Mouse (Mus musculus) forebrain, embryonic 11.5 days (tissue): ENCODE measurements around the gene Plpp7. TPM values are rescaled to one million over a fixed set of nuclear protein-coding genes. Genes with fewer than 3 reads are reported as not detected.

Experiments
- ATAC-seq: fragments of 200-750 bp; cut with Nextera tagmentation; replicated peaks from 2 replicates; pipeline ENCODE4 v1.8.0; 2017; ENCODE audit warnings: moderate TSS enrichment; ENCODE audit not compliant: low FRiP score
- DNase-seq: peaks from one replicate; pipeline ENCODE4 v3.0.0-alpha.2; 2017; ENCODE audit warnings: low spot score
- H3K27ac ChIP-seq: fragments of 300-500 bp; sonication (generic); 2 replicates; pipeline ENCODE4 v1.5.1; 2014; ENCODE audit warnings: low read depth, low read length
- H3K27me3 ChIP-seq: fragments of 300-500 bp; sonication (generic); 2 replicates; pipeline ENCODE4 v1.6.1; 2014; ENCODE audit warnings: mild to moderate bottlenecking, low read length, mixed read lengths; ENCODE audit not compliant: control insufficient read depth, insufficient read depth
- H3K36me3 ChIP-seq: fragments of 300-500 bp; sonication (generic); 2 replicates; pipeline ENCODE4 v1.6.1; 2014; ENCODE audit warnings: mild to moderate bottlenecking, low read length, moderate library complexity, mixed read lengths; ENCODE audit not compliant: control insufficient read depth, insufficient read depth
- H3K4me1 ChIP-seq: fragments of 300-500 bp; sonication (generic); replicated peaks from 2 replicates; pipeline ENCODE4 v1.6.1; 2014; ENCODE audit warnings: low read length, mixed read lengths; ENCODE audit not compliant: control insufficient read depth, insufficient read depth
- H3K4me2 ChIP-seq: fragments of 300-500 bp; sonication (generic); 2 replicates; pipeline ENCODE4 v1.6.1; 2014; ENCODE audit warnings: low read depth, mild to moderate bottlenecking, low read length, moderate library complexity, mixed read lengths; ENCODE audit not compliant: severe bottlenecking
- H3K4me3 ChIP-seq: fragments of 300-500 bp; sonication (generic); 2 replicates; pipeline ENCODE4 v1.5.1; 2014; ENCODE audit warnings: low read depth, low read length
- H3K9ac ChIP-seq: fragments of 300-500 bp; sonication (generic); 2 replicates; pipeline ENCODE4 v1.6.1; 2014; ENCODE audit warnings: low read length
- H3K9me3 ChIP-seq: fragments of 300-500 bp; sonication (generic); 2 replicates; pipeline ENCODE4 v1.6.1; 2016; ENCODE audit warnings: low read length, mixed read lengths; ENCODE audit not compliant: control insufficient read depth
- WGBS: fragments of 180-500 bp; shearing (Covaris S2); extraction: QIAGEN DNeasy Blood & Tissue Kit; methylation state at CpG from one replicate; pipeline ENCODE4 v1.1.7; 2014; 5-methylcytosine and 5-hydroxymethylcytosine counted together
- polyA plus RNA-seq: library from polyadenylated mRNA; unstranded; fragments of >200 nt; fragmentation: Nextera tagmentation; extraction: Ambion mirVana; gene quantifications from 2 replicates; pipeline ENCODE4 v1.2.1, GENCODE M21; 2014

Plpp7 gene
- polyA plus RNA-seq, 1 experiment from 2014 or later, result 5.7 TPM

DNA sequence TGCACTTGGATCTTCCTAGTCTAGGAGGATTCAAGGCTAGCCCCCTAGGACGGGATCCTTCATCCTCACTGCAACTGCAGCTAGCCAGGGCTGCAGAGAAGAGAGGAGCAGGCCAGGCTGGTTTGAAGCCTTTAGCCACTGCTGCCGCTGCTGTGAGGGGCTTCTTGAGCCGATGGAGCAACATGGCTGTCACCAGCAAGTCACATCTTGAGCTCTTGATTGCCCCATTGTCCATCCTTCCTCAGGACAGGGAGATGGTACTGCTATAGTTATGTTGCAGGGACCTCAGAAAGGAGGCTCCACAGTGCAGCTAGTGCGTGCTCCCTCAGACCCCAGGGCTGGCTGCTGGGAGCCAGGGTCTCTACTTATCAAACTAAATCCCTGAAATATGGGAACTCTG lies 37.5 kb upstream of the Plpp7 start:
- no peak overlapping the region for H3K4me3 ChIP-seq
- H3K9me3 ChIP-seq, result no peaks in the 10 kb centered on the region
- 81% methylated on average over 4 of the region's 4 CpGs for WGBS
- no peak for ATAC-seq
- no peak overlapping the region for H3K27ac ChIP-seq
- H3K36me3 ChIP-seq, result no peaks in the 10 kb centered on the region; the same call in 1 of the 2 replicates
- no peaks in the 10 kb centered on the region; the same call in 1 of the 2 replicates for H3K4me1 ChIP-seq
- H3K9ac ChIP-seq, result no peak overlapping the region
- H3K4me2 ChIP-seq, result no peak overlapping the region
- DNase-seq, result no peak
- no peaks in the 10 kb centered on the region for H3K27me3 ChIP-seq

DNA sequence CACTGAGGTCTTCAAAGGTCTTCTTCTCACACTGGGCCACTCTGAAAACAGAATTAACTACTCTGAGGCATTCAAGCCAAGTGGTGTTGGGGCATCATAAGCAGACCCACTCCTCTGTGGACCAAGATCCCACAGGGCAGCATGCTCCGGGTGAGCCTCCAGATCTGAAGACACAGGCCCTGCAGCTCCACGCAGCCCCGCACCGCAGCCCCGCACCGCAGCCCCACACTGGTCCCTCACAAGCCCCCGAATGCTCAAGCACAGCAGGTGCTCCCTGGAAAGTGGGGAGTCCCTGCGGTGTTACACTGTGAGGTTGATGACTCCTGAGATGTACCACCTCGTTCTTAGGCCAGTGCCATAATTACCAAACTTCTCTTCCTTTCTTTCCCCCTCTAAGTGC lies 37.1 kb upstream of the Plpp7 start:
- H3K9ac ChIP-seq, result no peak overlapping the region

DNA sequence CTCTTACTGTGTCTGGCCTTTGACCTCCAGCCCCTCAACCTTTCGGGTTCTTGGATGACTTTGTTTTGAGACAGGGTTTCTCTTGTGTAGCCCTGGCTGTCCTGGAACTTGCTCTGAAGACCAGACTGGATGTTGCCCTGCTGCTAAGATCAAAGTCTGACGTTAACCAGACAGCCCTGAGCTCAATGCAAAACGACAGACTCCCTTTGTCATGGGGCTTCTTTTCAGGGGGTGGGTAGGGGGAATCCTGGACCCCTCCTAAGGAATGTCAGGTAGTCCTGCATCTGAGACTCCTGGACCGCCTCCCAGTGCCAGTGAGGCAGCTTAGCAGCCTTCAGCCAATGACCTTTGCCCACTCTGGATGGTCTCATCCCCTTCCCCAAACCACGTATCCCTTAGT lies 36.6 kb upstream of the Plpp7 start:
- no peaks in the 10 kb centered on the region for H3K9me3 ChIP-seq
- ATAC-seq, result no peak
- 49% methylated on average over 5 of the region's 5 CpGs for WGBS
- no peak overlapping the region for H3K4me2 ChIP-seq
- no peak overlapping the region for H3K4me3 ChIP-seq
- H3K9ac ChIP-seq, result no peak overlapping the region
- H3K4me1 ChIP-seq, result no peaks in the 10 kb centered on the region; the same call in 1 of the 2 replicates
- no peak for DNase-seq
- no peak overlapping the region for H3K27ac ChIP-seq
- H3K27me3 ChIP-seq, result no peaks in the 10 kb centered on the region
- H3K36me3 ChIP-seq, result no peaks in the 10 kb centered on the region; the same call in 1 of the 2 replicates

More for the DNA sequence above, 37.1 kb upstream of the Plpp7 start:
- no peak overlapping the region for H3K4me2 ChIP-seq
- DNase-seq (no peak), ATAC-seq (no peak)
- H3K27me3 ChIP-seq, result no peaks in the 10 kb centered on the region
- 72% methylated on average over 9 of the region's 9 CpGs for WGBS
- no peaks in the 10 kb centered on the region; the same call in 1 of the 2 replicates for H3K4me1 ChIP-seq
- no peak overlapping the region for H3K4me3 ChIP-seq
- H3K9me3 ChIP-seq, result no peaks in the 10 kb centered on the region
- no peak overlapping the region for H3K27ac ChIP-seq
- H3K36me3 ChIP-seq, result no peaks in the 10 kb centered on the region; the same call in 1 of the 2 replicates

DNA sequence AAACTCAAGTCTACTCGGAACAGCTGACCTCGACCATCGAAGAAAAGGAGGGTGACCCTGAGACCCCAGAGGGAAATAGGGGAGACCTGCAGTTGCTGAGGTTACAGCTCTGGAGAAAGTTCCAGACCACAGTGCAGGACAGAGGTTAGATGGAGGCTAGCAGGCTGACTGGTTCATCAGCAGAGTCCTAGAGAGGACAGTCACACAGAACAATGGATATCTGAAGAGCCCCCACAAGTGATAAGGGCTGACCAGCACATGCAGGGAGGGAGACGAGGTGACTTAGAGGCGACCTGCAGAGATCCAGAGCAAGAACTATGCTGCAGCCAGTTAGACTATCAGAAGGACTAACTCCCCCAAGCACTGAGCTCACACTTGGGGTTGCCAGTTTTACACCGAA lies 35.7 kb upstream of the Plpp7 start:
- Histone ChIP-seq H3K4me3 (no peak overlapping the region), H3K4me1 (no peaks in the 10 kb centered on the region; the same call in 1 of the 2 replicates), H3K9ac (no peak overlapping the region), H3K9me3 (no peaks in the 10 kb centered on the region), H3K4me2 (no peak overlapping the region), H3K27ac (no peak overlapping the region), H3K36me3 (no peaks in the 10 kb centered on the region; the same call in 1 of the 2 replicates), H3K27me3 (no peaks in the 10 kb centered on the region)
- ATAC-seq (no peak), DNase-seq (no peak)
- WGBS, result 74% methylated on average over 6 of the region's 6 CpGs

DNA sequence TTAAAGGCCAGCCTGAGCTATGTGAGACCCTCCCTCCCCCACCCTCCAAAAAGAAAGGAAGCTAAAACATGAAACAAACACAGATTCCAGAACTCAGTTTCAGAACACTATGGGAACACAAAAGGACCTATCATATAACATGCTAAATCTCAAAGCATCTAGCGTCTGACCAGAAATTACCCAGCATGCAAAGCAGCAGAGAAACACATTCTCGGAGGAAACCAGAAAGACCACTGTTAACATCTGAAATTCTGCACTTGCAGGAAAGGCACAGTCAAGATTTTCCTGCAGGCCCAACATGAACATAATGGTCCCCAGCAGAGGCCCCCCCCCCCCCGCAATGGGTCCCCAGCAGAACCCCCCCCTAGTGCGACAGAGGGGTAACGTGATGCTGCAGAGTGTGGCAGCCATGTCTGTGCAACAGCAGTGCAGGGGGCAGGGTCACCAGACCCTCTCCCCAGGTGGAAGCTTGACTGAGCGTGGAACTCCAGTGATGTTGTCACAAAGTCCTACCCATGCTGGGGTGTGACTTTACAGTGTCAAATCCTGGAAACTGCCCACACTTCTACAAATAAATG lies 35.0 kb upstream of the Plpp7 start:
- no peak overlapping the region for H3K9ac ChIP-seq
- H3K4me3 ChIP-seq, result no peak overlapping the region
- no peaks in the 10 kb centered on the region for H3K9me3 ChIP-seq
- H3K4me1 ChIP-seq, result no peaks in the 10 kb centered on the region; the same call in 1 of the 2 replicates
- no peaks in the 10 kb centered on the region for H3K27me3 ChIP-seq
- no peak overlapping the region; the same call in 1 of the 2 replicates for H3K27ac ChIP-seq
- H3K4me2 ChIP-seq, result no peak overlapping the region
- 76% methylated on average over 6 of the region's 6 CpGs for WGBS
- H3K36me3 ChIP-seq, result no peaks in the 10 kb centered on the region; the same call in 1 of the 2 replicates
- DNase-seq, result no peak
- no peak for ATAC-seq

DNA sequence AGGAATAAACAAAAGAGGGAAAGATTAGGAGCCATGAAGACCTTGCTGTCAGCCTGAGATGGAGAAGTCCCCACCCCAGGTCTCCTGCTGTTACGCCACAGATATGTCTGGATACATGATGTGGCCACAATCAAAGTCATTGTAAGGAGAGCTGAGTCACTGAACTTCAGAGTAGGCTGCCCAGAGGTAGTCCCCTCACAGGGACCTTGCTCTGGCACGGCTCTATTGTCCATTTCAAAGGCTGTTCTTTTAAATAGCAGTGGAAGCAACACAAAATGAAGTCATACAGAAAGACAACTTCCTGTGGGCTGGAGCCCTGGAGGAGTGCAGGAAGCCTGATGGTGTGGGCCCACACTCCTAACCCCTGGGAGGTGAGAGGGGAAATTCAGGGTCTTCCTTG lies 34.1 kb upstream of the Plpp7 start:
- Histone ChIP-seq H3K36me3 (no peaks in the 10 kb centered on the region; the same call in 1 of the 2 replicates), H3K4me3 (no peak overlapping the region), H3K9ac (no peak overlapping the region), H3K4me2 (no peak overlapping the region), H3K4me1 (no peaks in the 10 kb centered on the region), H3K27me3 (no peaks in the 10 kb centered on the region), H3K9me3 (no peaks in the 10 kb centered on the region), H3K27ac (no peak overlapping the region)
- DNase-seq, result no peak
- WGBS, result 77% methylated on average over 2 of the region's 2 CpGs
- no peak for ATAC-seq

DNA sequence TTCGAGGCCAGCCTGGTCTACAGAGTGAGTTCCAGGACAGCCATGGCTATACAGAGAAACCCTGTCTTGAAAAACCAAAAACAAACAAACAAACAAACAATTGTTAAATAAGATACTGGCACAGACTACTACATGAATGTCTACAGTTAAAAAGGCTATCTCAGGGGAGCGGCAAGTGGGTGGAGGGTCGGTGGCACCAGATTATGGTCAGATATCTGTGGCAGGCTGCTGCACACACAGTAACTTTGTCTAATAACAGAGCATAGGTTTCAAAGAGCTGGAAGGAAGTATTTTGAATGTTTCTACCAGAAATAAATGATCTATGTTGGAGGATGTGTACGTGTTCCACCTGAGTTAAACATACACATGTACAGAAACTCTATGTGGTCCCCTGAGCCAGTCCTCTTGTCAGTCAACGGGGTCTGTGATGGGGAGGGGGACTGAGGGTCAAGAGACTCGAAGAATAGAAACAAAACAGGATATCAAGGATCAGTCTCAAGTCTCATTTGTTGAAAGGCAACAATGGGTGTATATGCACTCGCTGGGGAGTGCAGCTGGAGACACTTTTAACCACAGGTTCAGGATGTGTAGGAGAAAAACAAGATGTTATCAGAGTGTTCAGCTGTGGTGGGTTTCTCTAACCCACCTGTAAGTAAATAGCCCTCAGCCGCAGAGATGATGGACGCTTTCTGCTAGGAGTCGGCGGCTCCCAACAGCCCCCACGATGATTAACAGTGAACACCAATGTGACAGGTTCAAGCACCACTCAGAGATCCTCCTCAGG lies 33.4 kb upstream of the Plpp7 start:
- H3K36me3 ChIP-seq, result no peaks in the 10 kb centered on the region; the same call in 1 of the 2 replicates
- no peaks in the 10 kb centered on the region for H3K27me3 ChIP-seq
- no peak for ATAC-seq
- no peak for DNase-seq
- no peaks in the 10 kb centered on the region for H3K9me3 ChIP-seq
- H3K9ac ChIP-seq, result no peak overlapping the region
- H3K4me3 ChIP-seq, result no peak overlapping the region
- no peaks in the 10 kb centered on the region for H3K4me1 ChIP-seq
- no peak overlapping the region for H3K4me2 ChIP-seq
- 82% methylated on average over 12 of the region's 12 CpGs for WGBS
- no peak overlapping the region for H3K27ac ChIP-seq

DNA sequence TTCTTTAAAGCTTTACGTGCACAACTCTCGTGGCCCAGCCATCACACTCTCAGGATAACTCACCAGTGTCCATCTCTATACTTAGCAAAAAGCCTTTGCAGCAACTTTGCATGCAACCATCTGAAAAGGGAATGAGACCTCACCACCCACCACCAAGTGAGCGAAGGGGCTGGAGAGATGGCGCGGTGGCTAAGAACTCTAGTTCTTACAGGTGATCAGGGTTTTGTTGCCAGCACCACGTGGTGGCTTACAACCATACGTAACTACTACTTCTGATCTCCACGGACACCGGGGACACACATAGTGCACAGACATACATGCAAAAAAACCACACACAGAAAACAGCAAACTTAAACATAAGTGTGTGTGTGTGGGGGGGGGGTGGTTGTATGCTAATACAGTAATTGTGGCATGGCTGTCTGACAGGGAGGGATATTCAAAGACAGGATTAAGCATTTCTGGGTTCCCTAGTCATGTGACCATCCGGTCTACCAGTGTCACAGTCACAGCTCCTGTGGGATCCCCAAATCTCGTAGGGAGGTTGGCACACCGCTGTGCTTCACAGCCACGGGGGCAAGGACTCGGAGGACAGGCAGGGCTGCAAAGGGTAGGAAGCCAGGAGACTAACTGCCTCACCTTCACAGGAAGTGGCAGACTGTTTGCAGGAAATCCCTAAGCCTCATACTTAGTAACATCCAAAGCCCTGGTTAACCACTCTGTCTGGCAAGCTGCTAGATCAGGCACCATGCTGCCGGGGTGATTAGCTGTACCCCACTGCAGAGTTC lies 32.5 kb upstream of the Plpp7 start:
- WGBS, result 90% methylated on average over 15 of the region's 15 CpGs
- Histone ChIP-seq H3K9me3 (no peaks in the 10 kb centered on the region), H3K36me3 (no peaks in the 10 kb centered on the region; the same call in 1 of the 2 replicates), H3K27me3 (no peaks in the 10 kb centered on the region), H3K27ac (no peak overlapping the region), H3K4me3 (no peak overlapping the region), H3K4me1 (no peaks in the 10 kb centered on the region), H3K4me2 (no peak overlapping the region), H3K9ac (no peak overlapping the region)
- DNase-seq (no peak), ATAC-seq (no peak)
